Mouse (Mus musculus): Measurements from ENCODE around the gene Arl6ip4.

The Arl6ip4 gene

GRCm38 (mm10) chr5:124115990-124116845 lies at the start of gene Arl6ip4:
Gene Arl6ip4, plus strand, starts transcription at chr5:124116089.
- peak; percentile 41 for DNase-seq (ENCODE audit: low spot score)

- no peak for DNase-seq (ENCODE audit: low spot score)
These were observed 46.2 kb upstream of the Arl6ip4 start for GRCm38 (mm10) chr5:124069657-124070056.

- DNase-seq (ENCODE audit: low spot score): no peak
These were observed 42.2 kb upstream of the Arl6ip4 start for GRCm38 (mm10) chr5:124073682-124074081.

GRCm38 (mm10) chr5:124074845-124075307 lies 41.0 kb upstream of the Arl6ip4 start:
- no peak for DNase-seq (ENCODE audit: low spot score)

DNA sequence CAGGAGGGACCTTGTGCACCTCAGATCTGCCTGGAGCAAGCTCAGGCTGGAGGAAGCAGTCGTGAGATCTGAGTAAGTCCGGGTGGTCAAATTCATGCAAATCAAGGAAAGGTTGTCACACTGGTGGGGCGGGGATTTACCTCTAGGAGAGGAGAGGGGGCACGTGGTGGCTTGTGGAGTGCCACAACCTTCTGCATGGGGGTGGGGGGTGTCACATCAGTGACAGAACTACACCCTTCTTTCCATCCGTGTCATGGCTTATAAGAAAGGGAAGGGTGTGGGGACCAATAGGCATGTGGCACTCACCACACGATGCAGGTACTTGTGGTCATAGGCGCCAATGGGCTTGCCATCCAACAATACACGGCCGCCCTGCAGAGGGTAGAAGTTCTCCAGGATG lies 40.2 kb upstream of the Arl6ip4 start:
- DNase-seq (ENCODE audit: low spot score): no peak

DNA sequence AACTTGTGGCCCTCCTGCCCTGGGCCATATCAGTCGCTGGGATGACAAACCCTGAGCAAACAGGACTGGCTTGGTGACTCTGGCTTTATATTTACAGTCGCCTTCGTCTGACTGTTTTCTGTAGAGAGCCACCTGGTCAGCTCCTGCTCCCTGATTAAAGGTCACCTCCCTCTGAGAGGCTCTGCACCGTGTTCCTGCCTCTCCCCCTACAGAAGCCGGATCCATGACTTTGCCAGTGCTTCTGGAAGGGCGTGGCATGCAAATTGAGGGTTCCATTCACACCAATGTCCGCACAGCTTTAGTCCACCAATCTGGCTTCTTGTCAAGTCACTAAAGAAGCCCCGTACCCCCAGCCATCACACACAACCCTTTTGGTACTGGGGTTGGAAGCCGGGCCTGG lies 39.3 kb upstream of the Arl6ip4 start:
- DNase-seq (ENCODE audit: low spot score): no peak

GRCm38 (mm10) chr5:124077241-124077640 lies 38.6 kb upstream of the Arl6ip4 start:
- no peak for DNase-seq (ENCODE audit: low spot score)

DNA sequence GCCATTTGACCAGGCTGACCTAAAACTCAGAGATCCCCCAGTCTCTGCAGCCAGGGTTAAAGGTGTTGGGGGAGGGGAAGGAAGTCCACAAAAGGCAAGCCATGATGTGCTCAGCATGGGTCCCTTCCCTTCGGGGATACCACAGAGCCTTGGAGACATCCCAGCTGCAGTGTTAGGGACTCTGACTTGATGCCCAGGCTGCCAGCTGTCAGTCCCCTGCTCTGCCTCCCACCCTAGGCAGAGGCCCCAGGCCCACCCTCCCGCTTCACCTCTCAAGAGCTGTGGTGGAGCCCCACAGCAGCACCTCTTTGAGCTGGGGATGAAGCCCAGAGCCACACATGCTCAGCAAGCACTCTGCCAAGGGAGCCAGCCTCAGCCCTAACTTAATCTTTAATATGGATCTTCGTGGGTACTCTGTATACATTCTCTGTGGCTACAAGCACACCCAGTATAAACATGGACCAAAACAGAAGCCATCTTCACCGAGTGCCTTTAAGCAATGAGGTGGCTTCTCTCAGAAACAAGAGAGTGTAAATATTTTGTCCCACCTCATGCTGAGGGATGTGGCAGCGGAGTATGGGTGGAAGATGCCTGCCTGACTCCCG lies 37.9 kb upstream of the Arl6ip4 start:
- no peak for DNase-seq (ENCODE audit: low spot score)

DNA sequence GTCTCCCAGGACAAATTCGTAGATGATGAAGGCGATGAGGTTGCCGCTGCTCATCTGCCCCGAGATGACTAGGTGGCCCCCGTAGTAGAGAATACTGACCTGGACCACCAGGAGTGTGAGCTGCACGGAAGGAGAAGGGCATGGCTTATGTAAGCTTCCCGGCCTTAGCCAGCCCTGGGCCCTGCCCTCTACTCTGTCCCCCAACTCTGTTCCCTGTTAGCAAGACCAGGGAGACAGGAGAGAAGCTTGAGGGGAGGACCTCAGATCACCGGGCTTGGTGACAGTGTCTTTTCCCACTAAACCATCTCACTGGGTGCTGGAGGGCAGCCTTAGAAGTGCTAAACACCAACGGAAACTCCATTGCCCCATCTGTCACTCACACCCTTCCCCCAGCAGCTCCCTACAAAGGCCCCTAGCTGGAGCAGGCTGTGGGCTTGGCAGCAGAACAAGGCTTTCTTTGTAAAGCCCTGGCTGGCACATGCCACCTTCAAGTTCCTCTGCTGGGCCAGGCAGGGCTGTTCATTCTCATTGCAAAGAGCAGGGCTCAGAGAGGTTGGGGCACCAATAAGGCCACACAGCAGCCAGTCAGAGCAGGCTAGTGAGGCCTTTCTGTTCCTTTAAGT lies 37.0 kb upstream of the Arl6ip4 start:
- DNase-seq (ENCODE audit: low spot score): no peak

DNA sequence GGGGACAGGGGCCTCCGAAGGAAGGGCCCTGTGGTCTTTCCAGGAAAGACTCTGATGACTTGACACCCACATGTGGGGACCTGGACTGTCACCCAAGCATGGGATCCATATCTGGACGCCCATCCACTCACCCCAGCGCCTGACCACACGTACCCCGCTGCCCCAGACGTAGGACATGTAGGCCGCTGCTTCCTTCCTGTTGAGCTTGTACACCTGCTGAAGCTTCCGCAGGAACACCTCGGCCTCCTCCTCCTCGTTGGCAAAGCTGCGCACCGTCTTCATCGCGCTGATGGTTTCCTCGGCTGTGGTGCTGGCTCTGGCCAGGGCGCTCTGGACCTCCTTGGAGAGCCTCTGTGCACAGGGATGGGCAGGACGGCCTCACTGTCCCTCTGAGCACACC lies 36.0 kb upstream of the Arl6ip4 start:
- DNase-seq (ENCODE audit: low spot score): no peak

GRCm38 (mm10) chr5:124082447-124082846 lies 33.4 kb upstream of the Arl6ip4 start:
- no peak for DNase-seq (ENCODE audit: low spot score)

DNA sequence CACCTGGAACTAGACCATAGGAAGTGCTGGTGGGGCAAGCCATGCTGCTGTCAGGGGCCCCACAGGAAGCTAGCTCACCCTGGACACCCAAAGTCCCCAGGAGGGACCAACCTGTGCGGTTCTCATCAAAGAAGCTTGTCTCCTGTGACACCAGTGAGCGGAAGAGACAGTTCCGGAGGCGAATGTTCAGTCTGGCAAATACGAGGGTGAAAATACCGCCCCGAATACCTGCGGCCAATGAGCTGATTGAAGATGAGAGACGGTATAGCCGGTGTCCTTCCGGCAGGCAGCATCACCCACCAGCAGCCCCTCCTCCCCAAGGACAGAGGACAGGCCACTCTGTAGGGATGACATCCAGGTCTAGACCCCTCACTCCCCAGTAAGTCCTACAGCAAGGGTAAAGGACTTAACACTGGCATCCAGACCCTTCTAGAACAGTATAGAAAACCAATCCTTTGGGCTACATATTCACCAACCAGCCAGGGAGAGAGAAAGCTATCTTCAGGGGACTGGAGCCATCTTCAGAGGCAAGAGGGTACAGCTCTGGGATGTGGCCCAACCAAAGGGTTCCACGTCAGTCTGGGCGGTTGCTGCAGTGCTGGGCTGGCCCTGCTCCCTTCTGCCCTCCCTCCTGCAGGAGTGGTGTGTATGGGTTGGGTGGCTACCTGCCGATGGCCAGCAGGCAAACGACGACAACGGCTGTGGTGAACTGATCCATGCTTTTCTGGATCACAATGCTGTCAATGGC lies 32.8 kb upstream of the Arl6ip4 start:
- no peak for DNase-seq (ENCODE audit: low spot score)

DNA sequence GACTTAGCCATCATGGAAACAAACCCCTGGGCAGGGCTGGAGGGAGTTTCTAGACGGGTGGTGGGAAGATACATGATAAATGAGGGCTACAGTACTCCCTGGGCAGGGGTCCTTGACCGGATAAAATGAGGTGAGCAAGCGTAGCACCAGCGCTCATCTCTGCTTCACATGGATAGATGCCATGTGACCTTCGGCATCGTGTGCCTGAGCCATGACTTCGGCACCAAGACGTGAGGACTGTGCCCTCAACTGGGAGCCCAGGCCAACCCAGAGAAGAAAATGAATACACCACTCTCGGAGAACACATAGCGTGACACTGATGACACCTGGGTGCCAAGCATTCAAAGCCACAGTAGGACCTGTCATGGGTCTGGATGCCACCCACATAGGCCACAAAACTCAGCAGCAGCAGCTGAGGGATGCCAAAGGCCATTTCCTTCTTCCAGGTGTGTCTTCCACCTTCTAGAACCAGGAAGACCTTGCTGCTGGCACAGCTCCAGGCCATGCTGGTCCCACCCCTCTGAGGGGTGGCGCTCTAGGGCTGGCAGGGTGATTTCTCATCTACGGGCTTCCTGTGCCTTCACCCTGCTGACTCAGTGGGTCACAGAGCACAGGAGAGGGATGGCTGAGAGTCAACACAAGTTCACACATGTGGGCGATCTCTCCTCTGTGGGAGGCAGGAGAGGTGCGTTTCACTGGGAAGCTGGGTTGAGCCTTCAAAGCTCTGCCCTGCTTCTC lies 31.9 kb upstream of the Arl6ip4 start:
- no peak for DNase-seq (ENCODE audit: low spot score)

DNA sequence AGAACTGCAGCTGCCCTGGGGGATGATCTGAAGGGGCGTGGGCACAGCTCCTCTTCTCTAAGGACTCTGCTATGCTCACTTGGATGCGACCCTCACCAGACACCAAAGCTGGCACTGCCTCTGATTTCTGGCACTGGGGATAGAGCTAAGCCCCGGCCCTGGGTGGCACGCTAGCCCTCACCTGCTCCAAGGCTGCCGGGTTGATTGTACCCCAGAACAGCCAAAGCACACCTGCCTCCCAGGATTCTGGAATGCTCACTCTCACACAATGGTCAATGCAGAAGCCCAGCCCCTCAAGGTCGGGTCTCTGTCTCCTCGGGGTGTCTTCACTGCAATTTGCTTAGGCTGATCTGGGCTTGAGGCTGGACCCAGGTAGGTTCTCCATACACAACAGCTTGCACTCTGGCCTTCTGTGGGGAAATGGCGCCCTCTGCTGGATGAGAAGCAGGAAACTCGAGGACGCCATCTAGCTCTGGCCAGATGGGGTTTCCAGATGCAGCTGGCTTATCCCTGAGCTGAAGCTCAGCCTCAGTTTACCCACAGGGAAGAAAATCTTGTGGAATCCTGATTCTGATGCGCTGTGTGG lies 31.2 kb upstream of the Arl6ip4 start:
- DNase-seq (ENCODE audit: low spot score): peak; percentile 61

- no peak for DNase-seq (ENCODE audit: low spot score)
These were observed 30.4 kb upstream of the Arl6ip4 start for GRCm38 (mm10) chr5:124085513-124085912.

- DNase-seq (ENCODE audit: low spot score): no peak
These were observed 29.0 kb upstream of the Arl6ip4 start for GRCm38 (mm10) chr5:124086876-124087275.

GRCm38 (mm10) chr5:124089868-124090267 lies 26.0 kb upstream of the Arl6ip4 start:
- no peak for DNase-seq (ENCODE audit: low spot score)

- DNase-seq (ENCODE audit: low spot score): no peak
These were observed 23.9 kb upstream of the Arl6ip4 start for GRCm38 (mm10) chr5:124091951-124092406.

GRCm38 (mm10) chr5:124093120-124093794 lies 22.6 kb upstream of the Arl6ip4 start:
- no peak for DNase-seq (ENCODE audit: low spot score)

- DNase-seq (ENCODE audit: low spot score): no peak
These were observed 21.9 kb upstream of the Arl6ip4 start for GRCm38 (mm10) chr5:124093852-124094604.
